Mouse (Mus musculus): ENCODE measurements around the gene 1700057G04Rik.

DNA sequence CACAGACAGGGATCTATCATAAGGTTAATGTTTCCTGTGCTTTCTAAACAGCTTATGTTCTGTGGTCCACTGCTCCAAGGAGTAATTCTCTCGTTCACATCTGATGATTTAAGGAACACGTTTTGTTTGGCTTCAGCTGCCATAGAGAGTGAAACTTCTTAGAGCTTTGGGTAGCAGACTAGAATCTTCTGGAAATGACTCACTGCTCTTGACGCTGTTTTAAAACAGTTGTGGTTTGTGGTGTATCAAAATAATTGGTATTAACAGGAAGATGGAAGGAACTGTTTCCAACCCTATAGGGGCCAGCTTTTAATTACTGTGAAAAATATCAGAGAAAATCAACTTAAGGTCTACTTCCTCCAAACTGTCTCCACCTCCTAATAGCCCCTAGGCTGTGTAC lies 75.2 kb downstream of the 1700057G04Rik start:
- TF ChIP-seq HCFC1 (IDR thresholded peaks at IDR 0.05; ENCODE audit: borderline replicate concordance, insufficient read depth, low read length) (no peak), MAFK (IDR thresholded peaks at IDR 0.05; ENCODE audit: insufficient read depth, low read depth, low read length) (no peak)

Measured in ES-E14 (cell line).